Mouse (Mus musculus) heart, postnatal 25 days (tissue): Measurements from ENCODE around the gene Gm5678. TPM values are rescaled to one million over a fixed set of nuclear protein-coding genes. Genes with fewer than 3 reads are reported as not detected.

Experiments
- DNase-seq: peaks from one replicate; pipeline ENCODE4 v3.0.0; 2022; ENCODE audit warnings: low spot score
- intact Hi-C: fragments of 180-260 bp; cut with DNase I; formaldehyde crosslinking; loops from one replicate; pipeline ENCODE4 v1.15.1; 2025
- total RNA-seq, 2 experiments: library from RNA; stranded (reverse); gene quantifications; 2 replicates each; pipeline ENCODE4 v1.2.3; 2021

Gm5678 gene
- 1 to 10 TPM in 1 of 2 experiments, under 1 TPM in 1; 0.67 to 1.1 TPM for total RNA-seq

- no peak for DNase-seq
- intact Hi-C loops, result no loop called here
These were observed at the start of gene Gm5678 for GRCm38 (mm10) chr16:93627761-93628400. TSS of gene Gm5678 (plus strand) at chr16:93628097.

DNA sequence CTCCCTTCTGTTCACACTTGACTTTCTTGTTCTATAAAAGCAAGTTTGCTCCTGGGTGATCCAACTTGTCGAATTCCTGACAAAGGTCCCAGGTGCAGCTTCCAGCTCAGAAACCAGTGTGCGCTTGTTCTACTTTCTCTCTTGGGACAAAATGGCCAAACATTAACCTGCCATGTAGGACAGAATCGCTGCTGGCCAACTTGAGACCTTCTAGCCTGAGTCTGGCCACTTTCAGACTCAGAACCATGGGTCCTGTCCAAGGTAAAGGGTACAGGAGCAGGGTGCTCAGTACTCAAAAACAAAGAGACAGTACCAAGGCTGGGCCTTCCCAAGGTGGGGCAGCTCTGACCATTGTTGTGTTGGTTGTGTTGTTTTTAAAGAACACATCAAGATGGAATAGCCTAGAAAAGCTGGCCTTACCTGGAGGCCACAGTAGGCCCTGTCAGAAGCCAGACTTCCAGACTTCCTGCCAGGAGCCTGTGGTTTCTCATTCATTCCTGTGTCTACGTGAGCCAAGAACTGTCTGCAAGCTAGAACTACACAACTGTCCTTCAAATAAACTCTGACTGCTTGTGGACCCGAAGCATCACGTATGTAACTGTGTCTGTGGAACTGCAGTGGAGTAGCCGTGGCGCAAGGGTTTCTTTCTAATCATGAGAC, 49.4 kb upstream of the Gm5678 start:
- DNase-seq, result no peak
- intact Hi-C loops, result no loop called here

GRCm38 (mm10) chr16:93581125-93581524, 46.8 kb upstream of the Gm5678 start:
- no peak for DNase-seq
- intact Hi-C loops, result no loop called here

- no peak for DNase-seq
- intact Hi-C loops, result no loop called here
These were observed 42.8 kb upstream of the Gm5678 start for GRCm38 (mm10) chr16:93584976-93585702.

- intact Hi-C loops, result no loop called here
- DNase-seq, result no peak
These were observed 42.1 kb upstream of the Gm5678 start for GRCm38 (mm10) chr16:93585703-93586205.

GRCm38 (mm10) chr16:93586382-93586781, 41.5 kb upstream of the Gm5678 start:
- intact Hi-C loops, result no loop called here
- no peak for DNase-seq

DNA sequence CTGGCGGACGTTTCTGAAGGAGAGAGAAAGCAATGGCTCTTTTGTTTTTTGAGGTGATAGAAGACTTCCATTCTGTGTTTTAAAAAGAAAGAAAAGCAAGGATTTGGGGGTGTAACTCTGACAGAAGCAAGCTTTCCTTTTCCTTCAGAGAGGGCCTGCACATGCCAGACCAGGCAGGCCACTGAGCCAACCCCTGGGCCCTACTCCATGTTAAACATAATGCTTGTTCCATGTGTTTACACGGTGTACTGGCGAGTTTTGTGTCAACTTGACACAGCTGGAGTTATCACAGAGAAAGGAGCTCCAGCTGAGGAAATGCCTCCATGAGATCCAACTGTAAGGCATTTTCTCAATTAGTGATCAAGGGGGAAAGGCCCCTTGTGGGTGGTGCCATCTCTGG, 39.6 kb upstream of the Gm5678 start:
- DNase-seq, result no peak
- intact Hi-C loops, result no loop called here

DNA sequence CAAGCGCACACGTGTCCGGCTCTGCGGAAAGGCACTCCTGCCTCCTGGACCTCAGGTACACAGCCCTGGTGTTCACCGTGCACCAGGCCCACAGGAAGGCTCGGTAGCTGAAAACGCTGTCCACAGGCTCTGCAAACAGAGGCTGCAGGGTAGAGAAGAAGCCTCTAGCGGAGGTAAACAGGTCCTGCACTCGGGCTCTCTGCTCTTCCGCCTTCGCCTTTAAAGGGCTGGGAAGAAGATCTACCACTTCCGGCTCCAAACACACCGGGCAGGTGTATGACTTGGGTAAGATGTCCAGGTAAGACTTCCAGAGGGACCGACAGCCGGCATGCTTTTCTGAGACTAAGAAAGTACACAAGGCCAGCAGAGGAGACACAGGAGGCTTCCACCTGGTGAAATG, 37.0 kb upstream of the Gm5678 start:
- DNase-seq, result no peak
- intact Hi-C loops, result no loop called here

DNA sequence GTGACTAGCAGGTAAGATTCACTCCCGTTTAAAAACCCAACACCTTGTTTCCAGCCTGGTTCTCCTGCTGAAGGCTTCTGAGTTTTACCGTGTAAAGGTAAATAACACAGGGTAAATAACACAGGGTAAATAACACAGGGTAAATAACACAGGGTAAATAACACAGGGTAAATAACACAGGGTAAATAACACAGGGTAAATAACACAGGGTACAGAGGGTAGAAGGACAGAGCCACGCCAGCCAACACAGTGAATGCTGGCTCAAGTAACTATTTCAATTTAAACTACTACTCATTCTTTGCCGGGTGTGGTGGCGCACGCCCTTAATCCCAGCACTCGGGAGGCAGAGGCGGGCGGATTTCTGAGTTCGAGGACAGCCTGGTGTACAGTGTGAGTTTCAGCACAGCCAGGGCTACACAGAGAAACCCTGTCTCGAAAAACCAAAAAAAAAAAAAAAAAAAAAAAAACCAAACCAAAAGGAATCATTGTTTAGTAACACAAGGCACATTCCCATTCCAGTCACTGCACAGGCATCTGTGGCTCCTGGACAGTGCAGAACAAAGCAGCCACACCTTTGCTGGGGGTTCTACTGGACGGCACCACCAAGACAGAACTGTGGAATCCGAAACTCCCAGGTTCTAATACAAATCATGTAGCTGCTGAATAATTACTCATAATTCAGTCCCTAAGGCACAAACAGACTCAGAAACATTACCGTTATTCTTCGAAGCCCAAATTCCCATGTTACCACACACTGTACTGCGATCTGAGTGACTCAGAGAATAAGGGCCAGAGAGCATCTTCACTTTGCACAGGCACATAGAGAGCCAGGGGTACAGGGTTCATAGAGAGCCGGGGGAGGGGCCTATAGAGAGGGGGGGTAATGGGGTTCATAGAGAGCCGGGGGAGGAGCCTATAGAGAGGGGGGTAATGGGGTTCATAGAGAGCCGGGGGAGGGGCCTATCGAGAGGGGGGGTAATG, 36.2 kb upstream of the Gm5678 start:
- no peak for DNase-seq

GRCm38 (mm10) chr16:93592711-93593110, 35.2 kb upstream of the Gm5678 start:
- intact Hi-C loops, result no loop called here

More for the DNA sequence above, 36.2 kb upstream of the Gm5678 start:
- intact Hi-C loops, result no loop called here

GRCm38 (mm10) chr16:93593406-93593805, 34.5 kb upstream of the Gm5678 start:
- intact Hi-C loops, result no loop called here
- DNase-seq, result no peak

More at GRCm38 (mm10) chr16:93592711-93593110, 35.2 kb upstream of the Gm5678 start:
- no peak for DNase-seq

DNA sequence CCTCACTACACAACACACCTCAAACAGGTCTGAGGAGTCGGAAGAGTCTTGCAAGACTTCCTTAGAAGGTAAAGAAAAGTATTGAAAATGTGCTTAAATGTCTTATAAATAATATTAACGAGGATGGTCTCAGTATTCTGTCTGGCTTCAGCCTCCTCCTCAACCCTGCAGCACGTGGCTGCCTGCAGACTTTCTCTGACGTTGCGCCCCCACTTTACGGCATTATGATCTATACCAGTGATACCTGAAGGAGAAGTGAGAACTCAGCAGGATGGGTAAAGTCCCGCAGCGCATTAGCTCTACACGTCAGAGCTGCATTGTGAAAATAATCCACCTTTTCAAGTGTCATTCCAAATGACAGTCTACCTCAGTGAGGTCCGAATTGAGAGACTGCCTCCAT, 33.4 kb upstream of the Gm5678 start:
- intact Hi-C loops, result no loop called here
- no peak for DNase-seq

GRCm38 (mm10) chr16:93595766-93596165, 32.1 kb upstream of the Gm5678 start:
- intact Hi-C loops, result no loop called here
- no peak for DNase-seq

GRCm38 (mm10) chr16:93596807-93597206, 31.1 kb upstream of the Gm5678 start:
- no peak for DNase-seq
- intact Hi-C loops, result no loop called here

DNA sequence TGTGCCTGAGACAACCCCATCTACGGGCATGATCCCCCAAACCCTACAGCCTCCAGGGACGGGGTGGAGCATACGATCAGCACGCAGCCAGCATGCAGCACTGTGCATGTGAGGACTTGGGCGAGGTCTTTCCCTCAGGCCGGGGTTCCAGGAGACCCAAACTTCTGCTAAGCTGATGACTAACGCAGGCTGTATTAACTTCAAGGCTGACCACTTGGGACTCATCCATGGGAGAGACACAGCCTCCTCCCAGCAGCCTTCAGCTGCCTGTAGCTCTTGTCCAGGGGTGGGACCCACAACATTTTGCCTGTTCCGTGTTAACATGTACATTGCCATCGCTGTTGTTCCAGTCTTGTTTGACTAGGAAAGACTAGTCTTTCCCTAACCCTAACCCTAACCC, 30.3 kb upstream of the Gm5678 start:
- intact Hi-C loops, result no loop called here
- DNase-seq, result no peak

GRCm38 (mm10) chr16:93599461-93599860, 28.4 kb upstream of the Gm5678 start:
- DNase-seq, result no peak
- intact Hi-C loops, result no loop called here

DNA sequence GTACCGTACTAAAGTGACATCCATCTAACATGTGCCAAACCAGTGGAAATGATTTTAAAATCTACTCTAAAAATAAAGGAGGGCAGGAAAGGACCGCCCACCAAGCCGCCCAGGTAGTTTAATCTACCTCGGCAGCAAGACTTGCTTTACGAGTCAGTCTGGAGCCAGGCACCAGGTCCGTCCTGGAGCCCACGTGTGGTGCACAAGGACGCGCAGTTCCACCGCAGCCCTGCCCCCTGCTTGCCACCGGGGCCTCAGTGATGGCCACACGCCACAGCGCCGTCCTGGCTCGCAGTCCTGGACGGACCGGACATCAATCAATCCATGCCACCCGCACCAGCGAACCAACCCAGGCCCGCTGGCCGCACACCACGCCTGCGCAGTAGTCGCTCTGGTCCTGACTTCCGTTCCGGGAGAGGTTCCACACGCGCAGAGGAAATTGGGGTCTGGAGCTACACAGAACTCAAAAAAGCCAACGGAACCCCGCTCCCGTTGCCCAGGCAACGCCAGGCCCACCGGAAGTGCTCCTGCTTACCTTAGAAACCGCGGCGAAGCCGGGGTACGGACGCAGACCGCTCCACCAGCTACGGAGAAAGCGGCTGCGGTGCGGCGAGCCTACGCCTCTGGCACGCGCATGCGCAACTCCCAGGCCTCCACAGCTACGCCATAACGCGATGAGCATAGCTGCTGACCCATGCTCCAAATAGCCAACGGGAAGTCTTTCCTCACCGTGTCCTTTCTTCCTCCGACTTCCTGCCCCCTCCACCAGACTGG, 24.3 kb upstream of the Gm5678 start, which contains the start of gene Setd4:
TSS of gene Setd4 (minus strand) at position 625 of the 774 bp plus-strand sequence.
- intact Hi-C loops, result no loop called here
- peak; percentile 87 for DNase-seq

DNA sequence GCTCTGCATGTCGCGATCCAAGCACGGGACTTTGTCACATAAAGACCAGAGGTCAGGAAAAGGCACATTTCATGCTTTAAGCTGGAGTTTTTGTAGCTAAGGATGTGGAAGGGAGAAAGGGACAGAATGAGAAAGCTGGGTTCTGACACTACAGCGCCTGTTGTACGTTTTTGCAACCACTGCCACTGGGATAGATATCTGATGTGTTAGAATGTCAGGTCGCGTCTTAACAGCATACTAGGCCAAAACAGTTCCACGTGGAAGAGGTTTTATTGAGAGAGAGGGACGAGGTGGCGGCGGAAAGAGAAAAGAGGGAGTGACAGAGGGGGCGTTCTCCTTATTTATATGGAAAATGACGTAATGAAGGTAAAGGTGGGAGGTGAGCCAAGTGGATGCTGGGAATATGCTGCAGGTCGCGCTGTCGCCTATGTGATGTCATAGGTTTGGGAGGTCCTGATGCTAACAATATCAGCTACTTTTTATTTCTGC, 23.4 kb upstream of the Gm5678 start:
- no peak for DNase-seq
- intact Hi-C loops, result no loop called here

DNA sequence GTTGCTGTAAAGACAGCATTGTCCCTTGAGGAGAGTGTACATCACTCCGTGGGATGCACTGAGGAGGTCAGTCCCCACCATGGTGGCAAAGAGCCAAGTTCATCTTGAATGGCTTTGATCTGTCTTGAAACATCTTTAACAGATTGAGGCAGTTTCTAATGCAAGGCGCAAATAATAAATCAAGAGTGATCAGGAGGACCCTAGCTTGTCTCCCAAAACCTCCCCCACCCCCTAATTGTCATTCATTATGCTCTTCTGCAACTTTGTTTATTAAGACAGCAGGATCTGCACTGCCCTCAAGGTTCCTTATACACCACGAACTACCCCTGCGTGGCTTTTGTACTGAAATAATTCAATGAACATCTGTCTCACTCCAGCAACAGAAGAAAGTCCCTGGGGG, 22.3 kb upstream of the Gm5678 start, which contains the start of gene Cbr1:
TSS of gene Cbr1 (plus strand) at position 301 of the 400 bp plus-strand sequence.
- no peak for DNase-seq
- intact Hi-C loops, result no loop called here
